Mouse (Mus musculus) kidney, adult 2 months (tissue): ENCODE data around the gene Asap3.

Experiments used
- CTCF ChIP-seq: fragments of 200-500 bp; conservative IDR thresholded peaks from 2 replicates; pipeline ENCODE4 v1.5.1; 2011; ENCODE audit warnings: low read depth, mild to moderate bottlenecking, control low read depth, low read length, moderate library complexity, mixed read lengths; ENCODE audit not compliant: insufficient read depth, insufficient read length
- POLR2A ChIP-seq: fragments of 200-500 bp; IDR thresholded peaks from one replicate; pipeline ENCODE4 v1.6.1; 2011; ENCODE audit warnings: low read depth, low read length, control low read depth

DNA sequence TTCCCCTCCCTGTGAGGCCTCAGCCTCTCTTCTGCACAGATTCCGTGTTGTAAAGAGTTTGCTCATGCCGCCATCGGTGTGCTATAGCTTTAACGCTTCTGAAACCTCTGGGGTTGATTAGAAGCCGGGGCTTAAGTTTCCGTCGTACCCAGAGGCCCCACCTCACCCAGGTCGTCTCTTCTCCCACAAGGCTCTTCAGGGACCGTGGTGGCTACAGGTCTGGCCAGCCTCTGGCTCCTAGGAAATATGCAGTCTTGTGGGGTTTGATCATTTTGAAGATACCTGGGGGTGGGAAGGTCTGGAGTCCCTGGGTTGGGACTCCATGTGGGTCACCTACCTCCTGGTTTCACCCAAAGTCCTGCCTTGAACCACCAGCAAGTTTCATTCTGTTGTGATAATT, 10.5 kb upstream of the Asap3 start:
- TF ChIP-seq CTCF (no peak), POLR2A (no peak)
